Mouse (Mus musculus) MEL (cell line): Measurements from ENCODE around the gene Naa16. TPM values are rescaled to one million over a fixed set of nuclear protein-coding genes. Genes with fewer than 3 reads are reported as not detected.
A peak's percentile ranks its signal among the peaks of the same experiment; 100 is the strongest.
"Not testable (repeated sequence)": the region's sequence is repeated elsewhere in the genome, so short reads cannot be mapped to it uniquely, and the experiment has no call there.

Experiments
- DNase-seq: peaks from one replicate; pipeline ENCODE4 v3.0.0; 2011; ENCODE audit warnings: low read depth, low spot score
- H3K27ac ChIP-seq: 2 replicates; pipeline ENCODE4 v1.5.1; 2012; ENCODE audit warnings: low read depth, mild to moderate bottlenecking, control low read depth, low read length, moderate library complexity; ENCODE audit not compliant: control insufficient read depth
- H3K27me3 ChIP-seq, 2 experiments: fragments of 150-350 bp in 1 of 2; sonication (generic) in 1 of 2; 2 replicates each; pipeline ENCODE4 v1.6.1; 2012; ENCODE audit warnings: low read length in 2 of 2, mild to moderate bottlenecking in 2 of 2, improper control_type of control experiment in 1 of 2, moderate library complexity in 1 of 2; ENCODE audit not compliant: insufficient read depth in 2 of 2, control insufficient read depth in 1 of 2
- H3K36me3 ChIP-seq, 2 experiments: 2 replicates each; pipeline ENCODE4 v1.6.1; 2012 to 2014; ENCODE audit warnings: low read length in 2 of 2, improper control_type of control experiment in 1 of 2, inconsistent platforms in 1 of 2, mild to moderate bottlenecking in 1 of 2; ENCODE audit not compliant: insufficient read depth in 2 of 2, control insufficient read depth in 1 of 2
- H3K4me1 ChIP-seq, 2 experiments: fragments of 150-350 bp in 1 of 2; sonication (generic) in 1 of 2; 2 replicates each; pipeline ENCODE4 v1.6.1; 2012; ENCODE audit warnings: low read length in 2 of 2, improper control_type of control experiment in 1 of 2, mild to moderate bottlenecking in 1 of 2; ENCODE audit not compliant: insufficient read depth in 2 of 2, control insufficient read depth in 1 of 2
- H3K4me3 ChIP-seq, 2 experiments: fragments of 150-350 bp in 1 of 2; sonication (generic) in 1 of 2; 2 replicates each; pipeline ENCODE4 v1.5.1; 2012; ENCODE audit warnings: low read depth in 2 of 2, low read length in 2 of 2, mild to moderate bottlenecking in 2 of 2, moderate library complexity in 2 of 2, control low read depth in 1 of 2, improper control_type of control experiment in 1 of 2; ENCODE audit not compliant: control insufficient read depth in 1 of 2, insufficient read depth in 1 of 2
- H3K79me2 ChIP-seq: 2 replicates; pipeline ENCODE4 v1.6.1; 2012; ENCODE audit warnings: mild to moderate bottlenecking, low read length, moderate library complexity; ENCODE audit not compliant: control insufficient read depth, poor library complexity, insufficient read depth
- H3K9ac ChIP-seq: 2 replicates; pipeline ENCODE4 v1.6.1; 2012; ENCODE audit warnings: low read depth, mild to moderate bottlenecking, control low read depth, low read length, moderate library complexity; ENCODE audit not compliant: control insufficient read depth, poor library complexity, severe bottlenecking
- H3K9me3 ChIP-seq: fragments of 150-350 bp; sonication (generic); replicated peaks from 2 replicates; pipeline ENCODE4 v1.6.1; 2012; ENCODE audit warnings: mild to moderate bottlenecking, low read length, improper control_type of control experiment, moderate library complexity; ENCODE audit not compliant: insufficient read depth
- E2F4 ChIP-seq: IDR thresholded peaks from 2 replicates; pipeline ENCODE4 v1.6.1; 2011; ENCODE audit warnings: low read depth, low read length, improper control_type of control experiment, borderline replicate concordance
- ELF1 ChIP-seq: IDR thresholded peaks from 2 replicates; pipeline ENCODE4 v1.6.1; 2014; ENCODE audit warnings: low read depth, mild to moderate bottlenecking, inconsistent platforms, low read length, improper control_type of control experiment, moderate library complexity
- EP300 ChIP-seq, 2 experiments: IDR thresholded peaks; 2 replicates each; pipeline ENCODE4 v1.6.1; 2011; ENCODE audit warnings: improper control_type of control experiment in 2 of 2, low read length in 2 of 2, low read depth in 1 of 2, mild to moderate bottlenecking in 1 of 2
- ETS1 ChIP-seq: IDR thresholded peaks from 2 replicates; pipeline ENCODE4 v1.6.1; 2012; ENCODE audit warnings: low read depth, mild to moderate bottlenecking, inconsistent platforms, low read length, improper control_type of control experiment, moderate library complexity
- HCFC1 ChIP-seq: IDR thresholded peaks from 2 replicates; pipeline ENCODE4 v1.6.1; 2012; ENCODE audit warnings: low read depth, mild to moderate bottlenecking, inconsistent platforms, low read length, improper control_type of control experiment, moderate library complexity
- JUND ChIP-seq: IDR thresholded peaks from 2 replicates; pipeline ENCODE4 v1.6.1; 2011; ENCODE audit warnings: low read depth, mild to moderate bottlenecking, improper control_type of control experiment, low read length
- MAX ChIP-seq: IDR thresholded peaks from 2 replicates; pipeline ENCODE4 v1.6.1; 2011; ENCODE audit warnings: low read length, improper control_type of control experiment
- MEF2A ChIP-seq: IDR thresholded peaks from 2 replicates; pipeline ENCODE4 v1.6.1; 2014; ENCODE audit warnings: low read depth, mild to moderate bottlenecking, inconsistent platforms, low read length, improper control_type of control experiment; ENCODE audit not compliant: poor library complexity, insufficient replicate concordance, severe bottlenecking; ENCODE audit errors: extremely low read depth
- MXI1 ChIP-seq: IDR thresholded peaks from 2 replicates; pipeline ENCODE4 v1.6.1; 2011; ENCODE audit warnings: mild to moderate bottlenecking, low read depth, low read length, improper control_type of control experiment
- MYB ChIP-seq: IDR thresholded peaks from 2 replicates; pipeline ENCODE4 v1.6.1; 2011; ENCODE audit warnings: mild to moderate bottlenecking, low read depth, low read length, improper control_type of control experiment
- MYC ChIP-seq: IDR thresholded peaks from 2 replicates; pipeline ENCODE4 v1.6.1; 2011; ENCODE audit warnings: low read depth, mild to moderate bottlenecking, low read length, improper control_type of control experiment, moderate library complexity
- POLR2A ChIP-seq, 2 experiments: IDR thresholded peaks; 2 replicates each; pipeline ENCODE4 v1.6.1; 2011 to 2012; ENCODE audit warnings: low read length in 2 of 2, mild to moderate bottlenecking in 2 of 2, control low read depth in 1 of 2, improper control_type of control experiment in 1 of 2, low read depth in 1 of 2, moderate library complexity in 1 of 2; ENCODE audit not compliant: control insufficient read depth in 1 of 2, insufficient read depth in 1 of 2, poor library complexity in 1 of 2
- RCOR1 ChIP-seq: IDR thresholded peaks from 2 replicates; pipeline ENCODE4 v1.6.1; 2012; ENCODE audit warnings: low read depth, mild to moderate bottlenecking, inconsistent platforms, low read length, improper control_type of control experiment
- TBP ChIP-seq: IDR thresholded peaks from 2 replicates; pipeline ENCODE4 v1.8.0; 2011; ENCODE audit warnings: low read depth, low read length, improper control_type of control experiment
- UBTF ChIP-seq: IDR thresholded peaks from 2 replicates; pipeline ENCODE4 v1.6.1; 2012; ENCODE audit warnings: low read depth, mild to moderate bottlenecking, inconsistent platforms, low read length, improper control_type of control experiment, moderate library complexity, borderline replicate concordance; ENCODE audit not compliant: insufficient read depth
- ZNF384 ChIP-seq: IDR thresholded peaks from 2 replicates; pipeline ENCODE4 v1.6.1; 2012; ENCODE audit warnings: low read depth, mild to moderate bottlenecking, inconsistent platforms, low read length, improper control_type of control experiment
- polyA plus RNA-seq, 2 experiments: library from polyadenylated mRNA; stranded (reverse) in 1 of 2; unstranded in 1 of 2; fragments of >175 nt in 1 of 2; fragments of >200 nt in 1 of 2; gene quantifications; 2 replicates each; pipeline versions ENCODE4 v1.2.1 to v1.2.4; 2012; ENCODE audit warnings: low replicate concordance in 2 of 2, low read depth in 1 of 2; ENCODE audit not compliant: insufficient read length in 2 of 2, insufficient read depth in 1 of 2, missing spikeins in 1 of 2
- total RNA-seq: library from RNA; depleted of rRNA; stranded (reverse); fragments of 300-350 nt; gene quantifications from 2 replicates; pipeline ENCODE4 v1.2.3, GENCODE M21; 2012

Gene Naa16
- total and polyA plus RNA-seq, 3 experiments, result 22.4 to 51.6 TPM; not detected in 1

DNA sequence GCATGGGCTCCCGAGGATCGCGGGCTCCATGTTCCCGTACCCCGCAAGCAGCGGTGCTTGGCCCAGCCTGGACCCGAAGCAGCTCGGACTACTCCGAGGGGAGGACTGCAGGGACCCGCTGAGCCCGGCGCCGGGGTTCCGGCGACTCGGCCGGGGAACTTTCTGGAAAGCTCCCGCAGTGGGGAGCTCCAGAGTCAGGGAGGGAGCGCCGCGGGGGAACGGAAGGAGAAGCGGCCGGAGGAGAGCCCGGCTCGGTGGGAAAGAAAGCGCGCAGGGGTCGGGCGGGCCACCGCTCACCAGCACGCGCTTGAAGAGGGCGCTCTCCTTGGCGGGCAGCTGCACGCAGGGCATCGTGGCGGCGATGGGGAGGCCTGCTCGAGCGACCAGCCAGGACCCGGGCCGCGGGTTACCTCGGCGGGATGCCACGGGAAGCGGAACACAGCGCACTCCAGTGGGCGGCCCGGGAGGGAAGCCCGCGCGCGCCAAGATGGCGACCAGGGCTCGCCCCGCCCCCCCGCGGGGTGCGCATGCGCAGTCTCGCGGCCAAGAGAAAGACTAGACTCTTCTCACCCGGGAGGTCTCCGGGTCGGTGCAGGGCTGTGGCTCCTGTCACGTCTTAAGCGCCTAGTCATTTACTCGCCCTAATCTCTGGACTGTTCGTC is at the start of gene Naa16 (continued):
- no peak for TF ChIP-seq MAX
- no peak for TF ChIP-seq ZNF384
- no peak for TF ChIP-seq MYB
- peak; percentile 58 for TF ChIP-seq HCFC1
- TF ChIP-seq, all 39 proteins: peak for 11

DNA sequence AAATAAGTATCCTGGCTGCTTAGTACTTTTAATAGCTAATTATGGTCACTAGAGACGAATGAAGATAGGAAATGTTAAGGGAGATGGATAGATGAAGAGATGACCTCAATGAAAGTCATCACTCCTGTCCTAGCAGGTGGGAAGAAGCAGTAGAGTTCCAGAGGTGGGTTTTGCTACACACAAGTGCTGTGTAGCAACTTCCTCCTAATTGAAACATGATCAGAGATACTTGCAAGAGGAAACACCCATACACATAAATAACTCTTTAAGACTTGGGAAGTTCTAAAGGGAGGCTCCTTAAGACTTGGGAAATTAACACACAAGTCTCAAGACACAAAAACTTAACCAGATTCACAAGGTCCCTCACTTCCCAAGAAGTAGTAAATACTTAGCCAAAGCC is 43.5 kb upstream of the Naa16 start:
- Histone ChIP-seq H3K27me3 (no peaks in the 10 kb centered on the region), H3K4me3 (no peak overlapping the region), H3K9me3 (no peaks in the 10 kb centered on the region), H3K9ac (no peak overlapping the region), H3K4me1 (peaks cover 0 to 6% of the 10 kb centered on the region in 2 experiments; a peak in 2 of 4 replicates), H3K27ac (no peak overlapping the region), H3K36me3 (peaks cover 0 to 6% of the 10 kb centered on the region in 2 experiments; a peak in 2 of 4 replicates), H3K79me2 (no peaks in the 10 kb centered on the region)
- TF ChIP-seq RCOR1 (no peak), EP300 (IDR thresholded peaks at IDR 0.05; ENCODE audit: low read depth in 1 of 2, low read length in 2 of 2) (no peak), UBTF (no peak), E2F4 (no peak), MYC (no peak), JUND (no peak), MXI1 (no peak), ELF1 (no peak), TBP (no peak), POLR2A (IDR thresholded peaks at IDR 0.05; ENCODE audit: control insufficient read depth in 1 of 2, insufficient read depth in 1 of 2, low read depth in 1 of 2, low read length in 2 of 2, poor library complexity in 1 of 2) (no peak), MEF2A (no peak), ETS1 (no peak), HCFC1 (no peak)
- no peak for DNase-seq

DNA sequence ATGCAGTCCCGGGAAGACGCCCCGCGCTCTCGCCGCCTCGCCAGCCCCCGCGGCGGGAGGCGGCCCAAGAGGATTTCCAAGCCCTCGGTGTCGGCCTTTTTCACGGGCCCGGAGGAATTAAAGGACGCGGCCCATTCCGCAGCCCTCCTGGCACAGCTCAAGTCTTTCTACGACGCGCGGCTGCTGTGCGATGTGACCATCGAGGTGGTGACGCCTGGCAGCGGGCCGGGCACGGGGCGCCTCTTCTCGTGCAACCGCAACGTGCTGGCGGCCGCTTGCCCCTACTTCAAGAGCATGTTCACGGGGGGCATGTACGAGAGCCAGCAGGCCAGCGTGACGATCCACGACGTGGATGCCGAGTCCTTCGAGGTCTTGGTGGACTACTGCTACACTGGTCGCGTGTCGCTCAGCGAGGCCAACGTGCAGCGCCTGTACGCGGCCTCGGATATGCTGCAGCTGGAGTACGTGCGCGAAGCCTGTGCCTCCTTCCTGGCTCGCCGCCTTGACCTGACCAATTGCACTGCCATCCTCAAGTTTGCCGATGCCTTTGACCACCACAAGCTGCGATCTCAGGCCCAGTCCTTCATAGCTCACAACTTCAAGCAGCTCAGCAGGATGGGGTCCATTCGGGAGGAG is 36.3 kb upstream of the Naa16 start:
- H3K27ac ChIP-seq, result peak overlapping the region; percentile 50
- not testable (repeated sequence) for DNase-seq, H3K27me3 ChIP-seq, H3K9me3 ChIP-seq, H3K36me3 ChIP-seq, H3K79me2 ChIP-seq
- H3K9ac ChIP-seq, result peak overlapping the region; percentile 28
- H3K4me3 ChIP-seq, result peak overlapping the region in 1 of 2 experiments; percentile 38; a peak in 3 of 4 replicates
- H3K4me1 ChIP-seq, result peaks cover 0 to 11% of the 10 kb centered on the region in 2 experiments; a peak in 2 of 4 replicates
